Mouse (Mus musculus) liver, embryonic 16.5 days (tissue): ENCODE measurements around the gene Jhy. TPM values are rescaled to one million over a fixed set of nuclear protein-coding genes. Genes with fewer than 3 reads are reported as not detected.

Source experiments
- ATAC-seq: fragments of 200-750 bp; cut with Nextera tagmentation; 2 replicates; pipeline ENCODE4 v1.8.0; 2017; ENCODE audit warnings: low read depth, mild to moderate bottlenecking, moderate number of reproducible peaks, moderate library complexity
- H3K27ac ChIP-seq: fragments of 300-500 bp; sonication (generic); 2 replicates; pipeline ENCODE4 v1.5.1; 2014; ENCODE audit warnings: mild to moderate bottlenecking, low read length
- H3K27me3 ChIP-seq: fragments of 300-500 bp; sonication (generic); 2 replicates; pipeline ENCODE4 v1.6.1; 2014; ENCODE audit warnings: low read depth, low read length, mixed read lengths; ENCODE audit not compliant: control insufficient read depth, insufficient read depth
- H3K36me3 ChIP-seq: fragments of 300-500 bp; sonication (generic); 2 replicates; pipeline ENCODE4 v1.6.1; 2014; ENCODE audit warnings: mild to moderate bottlenecking; ENCODE audit not compliant: control insufficient read depth, insufficient read depth
- H3K4me1 ChIP-seq: fragments of 300-500 bp; sonication (generic); 2 replicates; pipeline ENCODE4 v1.6.1; 2014; ENCODE audit warnings: low read depth, low read length, mixed read lengths; ENCODE audit not compliant: control insufficient read depth
- H3K4me2 ChIP-seq: fragments of 300-500 bp; sonication (generic); 2 replicates; pipeline ENCODE4 v1.6.1; 2014; ENCODE audit warnings: low read depth, low read length, mixed read lengths
- H3K4me3 ChIP-seq: fragments of 300-500 bp; sonication (generic); 2 replicates; pipeline ENCODE4 v1.5.1; 2014; ENCODE audit warnings: low read depth, mild to moderate bottlenecking, low read length
- H3K9ac ChIP-seq: fragments of 300-500 bp; sonication (generic); 2 replicates; pipeline ENCODE4 v1.6.1; 2014; ENCODE audit warnings: low read depth, low read length
- H3K9me3 ChIP-seq: fragments of 300-500 bp; sonication (generic); replicated peaks from 2 replicates; pipeline ENCODE4 v1.6.1; 2016; ENCODE audit warnings: low read length; ENCODE audit not compliant: control insufficient read depth
- WGBS: fragments of 180-500 bp; shearing (Covaris S2); extraction: QIAGEN DNeasy Blood & Tissue Kit; methylation state at CpG from one replicate; pipeline ENCODE4 v1.1.7; 2014; ENCODE audit not compliant: insufficient replicate concordance; 5-methylcytosine and 5-hydroxymethylcytosine counted together
- polyA plus RNA-seq: library from polyadenylated mRNA; unstranded; fragments of >200 nt; fragmentation: Nextera tagmentation; extraction: Ambion mirVana; gene quantifications from 2 replicates; pipeline ENCODE4 v1.2.1, GENCODE M21; 2015

Gene Jhy
- polyA plus RNA-seq, 1 experiment from 2014 or later: not detected

DNA sequence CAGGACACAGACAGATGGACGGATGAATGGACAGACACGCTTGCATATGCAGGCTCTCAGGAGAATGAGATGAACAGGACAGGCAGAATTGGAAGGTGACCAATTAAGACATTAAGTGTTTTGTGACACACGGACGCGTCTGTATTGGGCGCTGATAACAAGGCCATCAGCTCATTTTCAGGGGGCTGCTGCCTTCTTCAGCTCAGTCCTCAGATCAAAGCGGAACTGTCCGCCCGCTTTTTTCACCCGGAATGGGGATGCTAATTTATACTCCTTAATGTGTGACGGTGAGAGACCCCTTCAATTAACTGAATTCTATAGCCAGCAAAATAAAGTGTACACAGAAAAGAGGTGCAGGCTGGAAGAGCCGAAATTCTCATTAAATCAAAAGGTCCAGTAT is 74.5 kb downstream of the Jhy start:
- Histone ChIP-seq H3K27me3 (no peaks in the 10 kb centered on the region; the same call in none of the 2 replicates), H3K9me3 (no peaks in the 10 kb centered on the region), H3K4me2 (no peak overlapping the region), H3K36me3 (no peaks in the 10 kb centered on the region), H3K4me1 (no peaks in the 10 kb centered on the region), H3K9ac (no peak overlapping the region), H3K27ac (no peak overlapping the region), H3K4me3 (no peak overlapping the region)
- WGBS: 40% methylated on average over 12 of the region's 12 CpGs
- ATAC-seq: no peak

GRCm38 (mm10) chr9:40885669-40886068 is 78.2 kb downstream of the Jhy start:
- no peak for ATAC-seq

GRCm38 (mm10) chr9:40878998-40879397 is 84.9 kb downstream of the Jhy start:
- H3K4me1 ChIP-seq: no peaks in the 10 kb centered on the region
- peaks cover 70% of the 10 kb centered on the region for H3K27me3 ChIP-seq

More at GRCm38 (mm10) chr9:40885669-40886068, 78.2 kb downstream of the Jhy start:
- H3K27me3 ChIP-seq: peaks cover 6% of the 10 kb centered on the region
- H3K27ac ChIP-seq: no peak overlapping the region
- H3K36me3 ChIP-seq: no peaks in the 10 kb centered on the region
- H3K9ac ChIP-seq: no peak overlapping the region
- no peak overlapping the region for H3K4me3 ChIP-seq
- no peaks in the 10 kb centered on the region for H3K9me3 ChIP-seq
- H3K4me1 ChIP-seq: no peaks in the 10 kb centered on the region
- H3K4me2 ChIP-seq: no peak overlapping the region
- 48% methylated on average over 10 of the region's 10 CpGs for WGBS

GRCm38 (mm10) chr9:40878291-40878945 is 85.5 kb downstream of the Jhy start:
- Histone ChIP-seq H3K27me3 (peaks cover 76% of the 10 kb centered on the region), H3K4me1 (no peaks in the 10 kb centered on the region), H3K9ac (no peak overlapping the region), H3K9me3 (no peaks in the 10 kb centered on the region), H3K4me3 (no peak overlapping the region), H3K27ac (no peak overlapping the region), H3K36me3 (no peaks in the 10 kb centered on the region), H3K4me2 (no peak overlapping the region)
- 2% methylated on average over 32 of the region's 32 CpGs for WGBS
- no peak for ATAC-seq

More at GRCm38 (mm10) chr9:40878998-40879397, 84.9 kb downstream of the Jhy start:
- Histone ChIP-seq H3K27ac (no peak overlapping the region), H3K9me3 (no peaks in the 10 kb centered on the region), H3K4me2 (no peak overlapping the region), H3K4me3 (no peak overlapping the region), H3K36me3 (no peaks in the 10 kb centered on the region), H3K9ac (no peak overlapping the region)
- ATAC-seq: no peak
- 2% methylated on average over 14 of the region's 14 CpGs for WGBS

GRCm38 (mm10) chr9:40877881-40878235 is 86.1 kb downstream of the Jhy start:
- H3K4me2 ChIP-seq: no peak overlapping the region
- WGBS: 3% methylated on average over 28 of the region's 29 CpGs
- no peak overlapping the region for H3K27ac ChIP-seq
- peaks cover 82% of the 10 kb centered on the region for H3K27me3 ChIP-seq
- H3K36me3 ChIP-seq: no peaks in the 10 kb centered on the region
- H3K4me3 ChIP-seq: peak overlapping the region; percentile 7; the same call in 1 of the 2 replicates
- ATAC-seq: no peak
- H3K9me3 ChIP-seq: no peaks in the 10 kb centered on the region
- no peak overlapping the region for H3K9ac ChIP-seq
- H3K4me1 ChIP-seq: no peaks in the 10 kb centered on the region

DNA sequence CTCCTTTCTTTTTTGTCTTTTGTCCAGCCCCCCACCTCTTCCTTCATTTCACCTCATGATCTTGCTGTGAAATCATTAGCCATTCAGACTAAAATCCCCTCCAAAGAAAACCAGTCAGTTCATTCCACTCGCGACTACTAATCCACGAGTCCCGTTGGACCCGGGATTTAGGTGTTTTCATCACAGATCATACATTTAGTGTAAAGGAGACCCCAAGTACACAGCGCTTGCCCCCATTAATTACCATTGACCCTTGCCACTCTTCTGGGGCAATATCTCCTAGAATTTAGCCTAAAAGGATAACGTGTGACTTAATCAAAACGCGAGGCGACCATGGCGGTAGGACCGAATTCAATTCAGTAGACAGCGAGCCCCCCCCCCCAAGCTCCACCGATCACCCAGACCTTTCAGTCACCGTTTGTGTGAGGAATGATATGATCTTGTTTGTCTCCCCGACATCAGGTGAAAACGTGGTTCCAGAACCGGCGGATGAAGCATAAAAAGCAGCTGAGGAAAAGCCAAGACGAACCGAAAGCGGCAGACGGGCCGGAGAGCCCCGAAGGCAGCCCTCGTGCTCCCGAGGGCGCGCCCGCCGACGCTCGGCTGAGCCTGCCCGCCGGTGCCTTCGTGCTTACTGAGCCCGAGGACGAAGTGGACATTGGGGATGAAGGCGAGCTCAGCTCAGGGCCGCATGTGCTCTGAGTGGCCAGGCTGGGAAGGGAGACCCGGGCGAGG is 86.6 kb downstream of the Jhy start:
- WGBS: 2% methylated on average over 42 of the region's 42 CpGs
- ATAC-seq: no peak
- no peak overlapping the region for H3K9ac ChIP-seq
- H3K27me3 ChIP-seq: peaks cover 87% of the 10 kb centered on the region
- H3K9me3 ChIP-seq: no peaks in the 10 kb centered on the region
- H3K4me2 ChIP-seq: no peak overlapping the region
- H3K27ac ChIP-seq: no peak overlapping the region
- no peaks in the 10 kb centered on the region for H3K4me1 ChIP-seq
- H3K4me3 ChIP-seq: peak overlapping the region; percentile 7; the same call in 1 of the 2 replicates
- no peaks in the 10 kb centered on the region for H3K36me3 ChIP-seq

- H3K9me3 ChIP-seq: no peaks in the 10 kb centered on the region
- no peak overlapping the region for H3K4me2 ChIP-seq
- H3K27me3 ChIP-seq: peaks cover 93% of the 10 kb centered on the region
- H3K27ac ChIP-seq: no peak overlapping the region
- H3K36me3 ChIP-seq: no peaks in the 10 kb centered on the region
- no peak for ATAC-seq
- H3K9ac ChIP-seq: no peak overlapping the region
- no peak overlapping the region for H3K4me3 ChIP-seq
- no peaks in the 10 kb centered on the region for H3K4me1 ChIP-seq
- WGBS: 4% methylated on average over 5 of the region's 5 CpGs
Observed at GRCm38 (mm10) chr9:40876693-40877092, 87.2 kb downstream of the Jhy start.

GRCm38 (mm10) chr9:40876164-40876563 is 87.8 kb downstream of the Jhy start:
- Histone ChIP-seq H3K4me1 (no peaks in the 10 kb centered on the region), H3K9ac (no peak overlapping the region), H3K27me3 (peaks cover 97% of the 10 kb centered on the region), H3K4me2 (no peak overlapping the region), H3K36me3 (no peaks in the 10 kb centered on the region), H3K9me3 (no peaks in the 10 kb centered on the region), H3K4me3 (no peak overlapping the region), H3K27ac (no peak overlapping the region)
- 2% methylated on average over 29 of the region's 29 CpGs for WGBS
- ATAC-seq: no peak

DNA sequence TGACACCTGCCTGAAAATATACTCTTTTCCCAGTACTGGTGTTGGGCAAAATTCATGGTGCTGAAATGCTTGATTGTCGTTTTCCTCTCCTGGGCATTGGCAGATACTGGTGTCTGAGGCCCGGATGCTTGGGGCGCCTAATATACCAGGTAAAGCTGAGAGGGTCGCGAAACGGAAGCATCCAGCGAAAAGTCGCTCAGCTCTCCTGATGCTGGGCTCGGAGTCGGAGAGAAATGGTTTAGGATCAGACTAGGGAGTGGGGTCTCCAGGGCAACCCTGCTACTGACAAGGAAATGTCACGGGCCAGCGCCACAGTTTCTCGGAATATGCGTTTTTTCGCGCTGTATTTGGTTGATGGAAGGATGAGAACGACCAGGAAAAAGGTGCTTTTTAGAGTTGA is 88.5 kb downstream of the Jhy start:
- Histone ChIP-seq H3K4me2 (no peak overlapping the region), H3K27me3 (peaks cover 96% of the 10 kb centered on the region), H3K27ac (no peak overlapping the region), H3K9me3 (no peaks in the 10 kb centered on the region), H3K4me1 (no peaks in the 10 kb centered on the region), H3K4me3 (no peak overlapping the region), H3K9ac (no peak overlapping the region), H3K36me3 (no peaks in the 10 kb centered on the region)
- 3% methylated on average over 17 of the region's 17 CpGs for WGBS
- no peak for ATAC-seq
